Mouse (Mus musculus) heart, embryonic 13.5 days (tissue): ENCODE measurements around the gene Atg10. TPM values are rescaled to one million over a fixed set of nuclear protein-coding genes. Genes with fewer than 3 reads are reported as not detected.
A peak's percentile ranks its signal among the peaks of the same experiment; 100 is the strongest.
"Not testable (repeated sequence)": the region's sequence is repeated elsewhere in the genome, so short reads cannot be mapped to it uniquely, and the experiment has no call there.

Experiments
- ATAC-seq: fragments of 200-750 bp; cut with Nextera tagmentation; 2 replicates; pipeline ENCODE4 v1.8.0; 2017; ENCODE audit warnings: moderate TSS enrichment; ENCODE audit not compliant: insufficient number of reproducible peaks, low FRiP score, low TSS enrichment; ENCODE audit errors: extremely low read depth
- H3K27ac ChIP-seq: fragments of 300-500 bp; sonication (generic); replicated peaks from 2 replicates; pipeline ENCODE4 v1.5.1; 2015; ENCODE audit warnings: moderate library complexity, mild to moderate bottlenecking, inconsistent platforms
- H3K27me3 ChIP-seq: fragments of 300-500 bp; sonication (generic); replicated peaks from 2 replicates; pipeline ENCODE4 v1.6.1; 2015; ENCODE audit warnings: mild to moderate bottlenecking, inconsistent platforms
- H3K36me3 ChIP-seq: fragments of 300-500 bp; sonication (generic); 2 replicates; pipeline ENCODE4 v1.6.1; 2015; ENCODE audit warnings: mild to moderate bottlenecking, inconsistent platforms
- H3K4me1 ChIP-seq: fragments of 300-500 bp; sonication (generic); 2 replicates; pipeline ENCODE4 v1.6.1; 2015; ENCODE audit warnings: inconsistent platforms
- H3K4me2 ChIP-seq: fragments of 300-500 bp; sonication (generic); 2 replicates; pipeline ENCODE4 v1.6.1; 2015; ENCODE audit warnings: inconsistent platforms, mild to moderate bottlenecking, moderate library complexity
- H3K4me3 ChIP-seq: fragments of 300-500 bp; sonication (generic); 2 replicates; pipeline ENCODE4 v1.5.1; 2015; ENCODE audit warnings: moderate library complexity, mild to moderate bottlenecking, inconsistent platforms
- H3K9ac ChIP-seq: fragments of 300-500 bp; sonication (generic); 2 replicates; pipeline ENCODE4 v1.6.1; 2015; ENCODE audit warnings: inconsistent platforms, mild to moderate bottlenecking, moderate library complexity
- H3K9me3 ChIP-seq: fragments of 300-500 bp; sonication (generic); 2 replicates; pipeline ENCODE4 v1.6.1; 2016; ENCODE audit warnings: inconsistent platforms
- WGBS: fragments of 180-500 bp; shearing (Covaris S2); methylation state at CpG from one replicate; pipeline ENCODE4 v1.1.7; 2015; ENCODE audit warnings: mixed read lengths; 5-methylcytosine and 5-hydroxymethylcytosine counted together
- polyA plus RNA-seq: library from polyadenylated mRNA; unstranded; fragments of >200 nt; fragmentation: Nextera tagmentation; extraction: Ambion mirVana; gene quantifications from 2 replicates; pipeline ENCODE4 v1.2.1, GENCODE M21; 2015

Gene Atg10
- polyA plus RNA-seq, 1 experiment from 2014 or later = 21.6 TPM

- no peaks in the 10 kb centered on the region for H3K9me3 ChIP-seq
- 66% methylated on average over 8 of the region's 8 CpGs for WGBS
Measured at GRCm38 (mm10) chr13:90965996-90966395, 257.8 kb downstream of the Atg10 start.

DNA sequence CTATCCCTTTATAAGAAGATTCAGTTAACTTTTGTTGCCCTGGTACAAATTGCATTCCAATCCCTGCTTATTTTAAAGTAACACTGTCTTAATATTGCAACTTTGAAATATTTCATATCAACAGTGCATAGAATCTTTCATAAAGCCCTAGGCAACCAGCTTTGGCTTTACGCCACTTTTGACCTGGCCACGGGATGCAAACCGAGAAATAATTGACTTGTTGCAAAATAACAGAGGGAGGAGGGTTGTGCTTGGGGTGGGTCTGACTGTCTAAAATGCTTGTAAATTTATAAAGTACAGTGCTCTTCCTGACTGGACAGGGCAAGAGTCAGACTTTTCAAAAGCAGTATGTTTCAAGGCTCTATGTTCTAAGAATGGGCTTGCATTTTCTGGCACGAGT is 259.3 kb downstream of the Atg10 start:
- Histone ChIP-seq H3K9me3 (no peaks in the 10 kb centered on the region), H3K4me1 (peaks cover 11% of the 10 kb centered on the region), H3K4me2 (no peak overlapping the region), H3K4me3 (no peak overlapping the region), H3K27ac (no peak overlapping the region), H3K36me3 (no peaks in the 10 kb centered on the region), H3K27me3 (no peaks in the 10 kb centered on the region), H3K9ac (no peak overlapping the region)
- WGBS = 84% methylated on average over 4 of the region's 4 CpGs
- ATAC-seq = no peak

More at GRCm38 (mm10) chr13:90965996-90966395, 257.8 kb downstream of the Atg10 start:
- no peak overlapping the region for H3K9ac ChIP-seq
- H3K4me3 ChIP-seq = no peak overlapping the region
- H3K4me2 ChIP-seq = no peak overlapping the region
- no peak for ATAC-seq
- peaks cover 18% of the 10 kb centered on the region for H3K4me1 ChIP-seq
- no peaks in the 10 kb centered on the region for H3K27me3 ChIP-seq
- no peak overlapping the region for H3K27ac ChIP-seq
- no peaks in the 10 kb centered on the region for H3K36me3 ChIP-seq

- no peak overlapping the region for H3K27ac ChIP-seq
- H3K4me2 ChIP-seq = 0 out of 2 replicates have a peak overlapping the region, but pooled peaks have one; percentile 13
Measured at GRCm38 (mm10) chr13:90962836-90963760, 260.7 kb downstream of the Atg10 start.

GRCm38 (mm10) chr13:90960591-90960990 is 263.2 kb downstream of the Atg10 start:
- WGBS = 86% methylated on average over 8 of the region's 8 CpGs
- Histone ChIP-seq H3K9ac (no peak overlapping the region), H3K4me3 (no peak overlapping the region), H3K4me2 (no peak overlapping the region), H3K9me3 (0 out of 2 replicates have a peak, but pooled peaks cover 9% of the 10 kb centered on the region), H3K4me1 (peaks cover 11% of the 10 kb centered on the region), H3K36me3 (peaks cover 3% of the 10 kb centered on the region; the same call in 1 of the 2 replicates), H3K27me3 (no peaks in the 10 kb centered on the region), H3K27ac (no peak overlapping the region)
- ATAC-seq = no peak

More at GRCm38 (mm10) chr13:90962836-90963760, 260.7 kb downstream of the Atg10 start:
- H3K4me3 ChIP-seq = no peak overlapping the region
- H3K4me1 ChIP-seq = peaks cover 11% of the 10 kb centered on the region
- ATAC-seq = no peak
- no peaks in the 10 kb centered on the region for H3K9me3 ChIP-seq
- no peak overlapping the region for H3K9ac ChIP-seq
- no peaks in the 10 kb centered on the region for H3K36me3 ChIP-seq
- WGBS = 50% methylated on average over 10 of the region's 10 CpGs
- no peaks in the 10 kb centered on the region for H3K27me3 ChIP-seq

DNA sequence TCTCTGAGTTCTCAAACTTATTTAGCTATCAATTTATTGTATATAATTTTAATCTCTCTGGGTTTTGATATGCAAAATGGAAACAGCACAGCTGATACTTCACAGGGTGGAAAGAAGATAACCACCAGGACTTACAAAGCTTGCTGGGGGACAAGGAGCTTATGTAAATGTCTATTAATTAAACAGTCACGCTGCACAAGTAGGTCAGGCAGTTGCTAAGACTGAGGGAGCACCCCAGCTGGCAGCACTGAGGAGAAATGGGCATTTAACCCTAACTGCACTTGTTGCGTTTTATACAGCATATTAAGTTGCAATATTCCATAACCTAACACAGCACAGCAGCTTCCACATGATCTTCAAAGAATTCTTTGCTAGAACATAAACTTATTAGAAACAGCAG is 264.9 kb downstream of the Atg10 start:
- H3K9ac ChIP-seq = no peak overlapping the region
- no peak overlapping the region for H3K4me3 ChIP-seq
- no peak overlapping the region for H3K4me2 ChIP-seq
- WGBS = 62% methylated on average over 2 of the region's 2 CpGs
- no peaks in the 10 kb centered on the region for H3K27me3 ChIP-seq
- H3K9me3 ChIP-seq = 0 out of 2 replicates have a peak, but pooled peaks cover 9% of the 10 kb centered on the region
- ATAC-seq = no peak
- H3K4me1 ChIP-seq = peaks cover 11% of the 10 kb centered on the region
- H3K36me3 ChIP-seq = peaks cover 3% of the 10 kb centered on the region; the same call in 1 of the 2 replicates
- no peak overlapping the region for H3K27ac ChIP-seq

- no peaks in the 10 kb centered on the region for H3K36me3 ChIP-seq
- H3K4me2 ChIP-seq = no peak overlapping the region
- no peak for ATAC-seq
- H3K27me3 ChIP-seq = no peaks in the 10 kb centered on the region
- no peak overlapping the region for H3K4me3 ChIP-seq
- H3K4me1 ChIP-seq = no peaks in the 10 kb centered on the region
- H3K27ac ChIP-seq = no peak overlapping the region
- no peaks in the 10 kb centered on the region for H3K9me3 ChIP-seq
- 77% methylated on average over 5 of the region's 5 CpGs for WGBS
- no peak overlapping the region for H3K9ac ChIP-seq
Measured at GRCm38 (mm10) chr13:90939600-90939999, 284.2 kb downstream of the Atg10 start.

GRCm38 (mm10) chr13:90939192-90939591 is 284.6 kb downstream of the Atg10 start:
- no peaks in the 10 kb centered on the region for H3K36me3 ChIP-seq
- H3K9ac ChIP-seq = no peak overlapping the region
- no peak; the same call in 1 of the 2 replicates for ATAC-seq
- H3K27me3 ChIP-seq = no peaks in the 10 kb centered on the region
- no peak overlapping the region for H3K4me3 ChIP-seq
- no peak overlapping the region for H3K27ac ChIP-seq
- no peaks in the 10 kb centered on the region for H3K4me1 ChIP-seq
- 50% methylated on average over 6 of the region's 6 CpGs for WGBS
- no peaks in the 10 kb centered on the region for H3K9me3 ChIP-seq
- H3K4me2 ChIP-seq = no peak overlapping the region

DNA sequence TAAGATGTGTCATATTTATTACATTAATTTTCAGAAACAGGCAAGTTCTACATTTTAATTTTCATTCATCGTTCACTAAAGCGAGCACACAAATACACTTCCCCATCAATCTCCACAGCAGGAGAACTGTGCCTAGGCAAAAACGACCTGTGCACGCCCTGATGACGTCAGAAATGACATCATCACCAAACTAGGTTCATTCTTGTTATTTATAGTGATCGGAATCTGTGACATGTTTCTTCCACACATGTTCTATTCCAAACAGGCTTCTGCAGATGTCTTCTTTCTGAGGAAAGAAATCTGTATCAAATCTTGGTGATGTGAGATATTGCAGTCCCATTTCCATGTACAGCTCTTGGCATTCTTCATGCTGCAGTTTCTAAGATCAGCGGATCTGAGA is 287.9 kb downstream of the Atg10 start:
- Histone ChIP-seq H3K9me3 (no peaks in the 10 kb centered on the region), H3K36me3 (no peaks in the 10 kb centered on the region), H3K27me3 (no peaks in the 10 kb centered on the region), H3K9ac (no peak overlapping the region), H3K4me3 (no peak overlapping the region), H3K4me2 (no peak overlapping the region), H3K27ac (no peak overlapping the region), H3K4me1 (no peaks in the 10 kb centered on the region)
- no peak for ATAC-seq
- WGBS = 79% methylated on average over 7 of the region's 7 CpGs

DNA sequence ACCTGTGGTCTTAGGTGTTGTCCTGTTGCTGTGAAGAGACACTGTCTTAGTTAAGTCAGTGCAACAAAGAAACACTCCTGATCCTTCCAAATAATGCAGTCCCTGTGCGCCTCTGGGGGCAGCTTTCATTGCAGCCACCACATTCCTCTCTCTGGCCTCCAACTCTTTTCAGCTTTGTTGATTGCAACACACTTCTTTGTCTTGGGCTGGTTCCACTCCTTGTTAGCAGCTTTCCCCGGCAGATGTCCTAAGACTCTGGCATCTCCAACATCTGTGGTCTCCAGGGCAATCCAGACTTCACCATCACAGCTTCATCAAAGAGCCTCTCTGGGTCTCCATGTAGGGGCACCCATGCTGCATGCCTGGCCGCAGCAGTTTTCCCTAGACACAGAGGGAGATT is 290.5 kb downstream of the Atg10 start:
- Histone ChIP-seq H3K27me3 (no peaks in the 10 kb centered on the region), H3K4me2 (no peak overlapping the region), H3K4me3 (no peak overlapping the region), H3K27ac (no peak overlapping the region), H3K36me3 (peaks cover 9% of the 10 kb centered on the region), H3K4me1 (no peaks in the 10 kb centered on the region), H3K9ac (no peak overlapping the region), H3K9me3 (no peaks in the 10 kb centered on the region)
- 77% methylated on average over 3 of the region's 3 CpGs for WGBS
- no peak for ATAC-seq

- Histone ChIP-seq H3K4me3 (no peak overlapping the region), H3K27ac (no peak overlapping the region), H3K9ac (no peak overlapping the region), H3K9me3 (no peaks in the 10 kb centered on the region), H3K36me3 (peaks cover 43% of the 10 kb centered on the region), H3K4me1 (no peaks in the 10 kb centered on the region), H3K4me2 (no peak overlapping the region), H3K27me3 (no peaks in the 10 kb centered on the region)
- WGBS = 22% methylated on average over 5 of the region's 5 CpGs
- ATAC-seq = no peak
Measured at GRCm38 (mm10) chr13:90929847-90930246, 293.9 kb downstream of the Atg10 start.

DNA sequence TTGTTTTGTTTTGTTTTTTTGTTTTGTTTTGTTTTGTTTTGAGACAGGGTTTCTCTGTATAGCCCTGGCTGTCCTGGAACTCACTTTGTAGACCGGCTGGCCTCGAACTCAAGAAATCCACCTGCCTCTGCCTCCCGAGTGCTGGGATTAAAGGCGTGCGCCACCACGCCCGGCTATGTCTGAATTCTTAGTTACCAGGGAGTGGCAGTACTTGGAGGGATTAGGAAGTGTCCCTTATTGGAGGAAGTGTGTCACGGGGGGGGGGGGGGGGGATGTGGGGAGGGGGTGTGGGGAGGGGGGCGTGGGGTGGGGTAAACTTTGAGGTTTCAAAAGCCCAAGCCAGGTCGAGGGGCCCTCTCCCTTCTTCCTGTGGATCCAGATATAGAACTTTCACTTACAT is 295.5 kb downstream of the Atg10 start:
- H3K9me3 ChIP-seq, ATAC-seq, H3K27me3 ChIP-seq, H3K4me2 ChIP-seq, H3K4me3 ChIP-seq, H3K27ac ChIP-seq, H3K4me1 ChIP-seq, H3K9ac ChIP-seq: not testable (repeated sequence)
- WGBS = 88% methylated on average over 9 of the region's 10 CpGs
- H3K36me3 ChIP-seq = peaks cover 49% of the 10 kb centered on the region
